9 mouse cellular contexts compared by ENCODE assay signal in the genomic region with DNA sequence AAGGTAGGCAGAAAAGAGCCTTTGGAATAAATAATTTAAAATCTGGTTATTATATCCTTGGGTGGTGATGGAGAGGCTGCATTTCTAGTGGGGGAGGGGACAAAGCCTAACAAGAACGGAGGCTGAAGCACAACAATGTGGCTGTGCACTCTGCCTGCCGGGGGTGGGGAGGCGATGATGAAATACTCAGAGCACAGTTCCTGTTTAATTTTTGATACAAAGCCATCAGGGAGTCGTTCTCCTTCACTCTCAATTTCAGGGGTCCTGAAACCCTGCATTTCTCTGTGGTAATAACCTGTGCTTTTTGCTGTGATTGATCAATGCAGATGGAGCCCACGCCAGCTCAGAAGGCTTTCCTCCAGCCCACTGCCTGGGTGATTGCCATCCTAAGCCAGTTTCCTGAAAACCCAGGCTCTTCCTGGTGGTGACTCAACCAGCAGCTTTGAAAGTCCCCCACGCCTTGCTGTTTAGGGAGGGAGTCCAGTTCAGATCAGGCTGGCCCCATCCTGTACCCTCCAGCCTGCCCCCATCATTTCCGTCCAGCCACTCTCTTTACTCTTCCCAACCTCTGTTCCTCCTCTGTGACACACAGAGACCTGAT.
A peak's percentile ranks its signal among the peaks of the same experiment; 100 is the strongest.
DNase-seq lines count a peak whose midpoint lies in the region; ATAC-seq and TF ChIP-seq lines count a peak whose summit lies in the region.
"Had no signal": no experiment of that assay in that cellular context is flagged by ENCODE, and none has a peak within 500 bp of the region (broad histone marks: within the 10 kb centered on the region; RNA-seq: fewer than 3 reads in every experiment).

No protein-coding gene starts in this region.

- H3K9me3 ChIP-seq in heart, embryonic 16.5 days (replicated peaks; ENCODE audit: control insufficient read depth, low read length) = no peaks in the 10 kb centered on the region
- H3K9me3 ChIP-seq in midbrain, embryonic 15.5 days = no peaks in the 10 kb centered on the region

- intact Hi-C loops in heart, postnatal 14 days (cut with DNase I) = no loop called here

- no peak for DNase-seq in heart, postnatal 14 days
- DNase-seq in NIH3T3 (ENCODE audit: low read depth) = peak; percentile 72
- peak; percentile 47 to 54 for DNase-seq in layer of hippocampus, adult 2 months (ENCODE audit: low spot score in 2 of 2)
- DNase-seq in cerebellum, postnatal 10 days = no peak
- DNase-seq in thymus, postnatal 14 days = no peak
- DNase-seq in Muller cell, postnatal 12 days (ENCODE audit: inconsistent ontology term) = no peak
- DNase-seq: cerebellum, postnatal 14 days had no signal

- 73% methylated on average over 7 of the region's 7 CpGs for WGBS in heart, embryonic 16.5 days
- WGBS in midbrain, embryonic 15.5 days = 66% methylated on average over 7 of the region's 7 CpGs

- no peak overlapping the region for H3K4me3 ChIP-seq in heart, embryonic 16.5 days (ENCODE audit: low read length)
- H3K4me3 ChIP-seq in layer of hippocampus, adult 2 months = no peak overlapping the region
- H3K4me3 ChIP-seq in midbrain, embryonic 15.5 days = no peak overlapping the region

- H3K27ac ChIP-seq in heart, embryonic 16.5 days (ENCODE audit: low read length) = no peak overlapping the region
- H3K27ac ChIP-seq in layer of hippocampus, adult 2 months = peak overlapping the region; percentile 88
- H3K27ac ChIP-seq in midbrain, embryonic 15.5 days = peak overlapping the region; percentile 64

- H3K27me3 ChIP-seq in heart, embryonic 16.5 days (ENCODE audit: control insufficient read depth, insufficient read depth, low read length) = no peaks in the 10 kb centered on the region
- no peaks in the 10 kb centered on the region for H3K27me3 ChIP-seq in midbrain, embryonic 15.5 days (replicated peaks)

- ATAC-seq in heart, embryonic 16.5 days (replicated peaks; ENCODE audit: extremely low read depth, insufficient read depth, low FRiP score) = 0 out of 2 replicates have a peak, but pooled peaks have one; percentile 24
- no peak for ATAC-seq in midbrain, embryonic 15.5 days (replicated peaks)

- no peak for TF ChIP-seq CTCF in layer of hippocampus, adult 2 months (conservative IDR thresholded peaks at IDR 0.05)

- peaks cover 6% of the 10 kb centered on the region; the same call in 1 of the 2 replicates for H3K4me1 ChIP-seq in heart, embryonic 16.5 days (ENCODE audit: control insufficient read depth, insufficient read depth, low read length)
- peaks cover 17% of the 10 kb centered on the region for H3K4me1 ChIP-seq in midbrain, embryonic 15.5 days

- peaks cover 6% of the 10 kb centered on the region for H3K36me3 ChIP-seq in heart, embryonic 16.5 days (ENCODE audit: control insufficient read depth, insufficient read depth)
- no peaks in the 10 kb centered on the region for H3K36me3 ChIP-seq in midbrain, embryonic 15.5 days (replicated peaks)

- H3K4me2 ChIP-seq in heart, embryonic 16.5 days (ENCODE audit: low read depth, low read length) = no peak overlapping the region
- H3K4me2 ChIP-seq in midbrain, embryonic 15.5 days = no peak overlapping the region

- H3K9ac ChIP-seq in heart, embryonic 16.5 days (ENCODE audit: low read length) = no peak overlapping the region
- H3K9ac ChIP-seq in midbrain, embryonic 15.5 days = no peak overlapping the region

Comparison
In these comparisons a context has a peak if more than half of its experiments do, and no peak if none do; other contexts are left out.
1. DNase-seq: peak in NIH3T3 (single experiment) and layer of hippocampus, adult 2 months (2 of 2); none in heart, postnatal 14 days (0 of 2), cerebellum, postnatal 10 days (0 of 2), thymus, postnatal 14 days (single experiment) and Muller cell, postnatal 12 days (single experiment).